Mouse (Mus musculus) midbrain, postnatal 0 days (tissue): ENCODE measurements around the gene Lcorl. TPM values are rescaled to one million over a fixed set of nuclear protein-coding genes. Genes with fewer than 3 reads are reported as not detected.

ENCODE experiments used
- ATAC-seq: fragments of 200-750 bp; cut with Nextera tagmentation; 2 replicates; pipeline ENCODE4 v1.8.0; 2017; ENCODE audit warnings: moderate number of reproducible peaks, mild to moderate bottlenecking, moderate TSS enrichment, moderate library complexity; ENCODE audit not compliant: low FRiP score
- DNase-seq: peaks from one replicate; pipeline ENCODE4 v3.0.0-alpha.2; 2015; ENCODE audit warnings: low spot score
- H3K27ac ChIP-seq: fragments of 300-500 bp; sonication (generic); 2 replicates; pipeline ENCODE4 v1.5.1; 2014; ENCODE audit warnings: low read depth, mild to moderate bottlenecking, low read length, mixed read lengths
- H3K27me3 ChIP-seq: fragments of 300-500 bp; sonication (generic); 2 replicates; pipeline ENCODE4 v1.6.1; 2014; ENCODE audit warnings: low read length, control low read depth, mixed read lengths; ENCODE audit not compliant: insufficient read depth
- H3K36me3 ChIP-seq: fragments of 300-500 bp; sonication (generic); 2 replicates; pipeline ENCODE4 v1.6.1; 2014; ENCODE audit warnings: low read length, control low read depth, mixed read lengths; ENCODE audit not compliant: insufficient read depth
- H3K4me1 ChIP-seq: fragments of 300-500 bp; sonication (generic); 2 replicates; pipeline ENCODE4 v1.6.1; 2014; ENCODE audit warnings: mild to moderate bottlenecking, control low read depth, antibody characterized with exemption, low read length, mixed read lengths; ENCODE audit not compliant: insufficient read depth
- H3K4me2 ChIP-seq: fragments of 300-500 bp; sonication (generic); 2 replicates; pipeline ENCODE4 v1.6.1; 2014; ENCODE audit warnings: low read depth, mild to moderate bottlenecking, low read length, mixed read lengths; ENCODE audit not compliant: poor library complexity, severe bottlenecking
- H3K4me3 ChIP-seq: fragments of 300-500 bp; sonication (generic); 2 replicates; pipeline ENCODE4 v1.5.1; 2014; ENCODE audit warnings: low read depth, mild to moderate bottlenecking, low read length, moderate library complexity
- H3K9ac ChIP-seq: fragments of 300-500 bp; sonication (generic); replicated peaks from 2 replicates; pipeline ENCODE4 v1.6.1; 2014; ENCODE audit warnings: mild to moderate bottlenecking, low read length, moderate library complexity, mixed read lengths; ENCODE audit not compliant: poor library complexity, severe bottlenecking
- H3K9me3 ChIP-seq: fragments of 300-500 bp; sonication (generic); 2 replicates; pipeline ENCODE4 v1.6.1; 2016; ENCODE audit warnings: low read length, control low read depth
- CTCF ChIP-seq: IDR thresholded peaks from 2 replicates; pipeline ENCODE4 v1.5.1; 2016; ENCODE audit warnings: antibody characterized with exemption, mild to moderate bottlenecking
- WGBS: fragments of 180-500 bp; shearing (Covaris S2); extraction: QIAGEN DNeasy Blood & Tissue Kit; methylation state at CpG from one replicate; pipeline ENCODE4 v1.1.7; 2014; 5-methylcytosine and 5-hydroxymethylcytosine counted together
- polyA plus RNA-seq: library from polyadenylated mRNA; unstranded; fragments of >200 nt; fragmentation: Nextera tagmentation; extraction: Ambion mirVana; gene quantifications from 2 replicates; pipeline ENCODE4 v1.2.1, GENCODE M21; 2015
- total RNA-seq: library from RNA; depleted of rRNA; stranded (reverse); fragments of >200 nt; gene quantifications from 2 replicates; pipeline ENCODE4 v1.2.3, GENCODE M21; 2014

Lcorl gene
- total and polyA plus RNA-seq, 2 experiments from 2014 or later: 43.2 to 65.2 TPM

DNA sequence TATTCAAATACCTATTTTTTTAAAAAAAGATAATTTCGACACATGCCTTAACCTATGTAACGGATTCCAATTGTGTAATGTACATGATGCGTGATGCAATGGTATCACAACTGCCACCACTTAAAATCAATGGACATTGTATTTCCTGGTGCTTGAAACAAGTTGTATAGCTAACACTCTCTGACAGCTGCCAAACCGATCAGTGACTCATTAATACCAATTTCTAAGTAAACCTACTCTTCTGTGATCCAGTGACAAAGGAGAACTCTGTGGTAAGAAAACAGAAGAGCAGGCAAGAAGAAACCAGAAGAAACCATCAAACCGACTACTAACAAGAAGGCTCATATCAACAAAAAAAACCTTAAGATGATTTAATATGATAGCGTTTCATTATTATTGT is 12.7 kb downstream of the Lcorl start:
- H3K4me1 ChIP-seq: no peaks in the 10 kb centered on the region
- DNase-seq (no peak), ATAC-seq (no peak)
- no peaks in the 10 kb centered on the region for H3K36me3 ChIP-seq
- 95% methylated on average over 6 of the region's 6 CpGs for WGBS
- TF ChIP-seq CTCF: no peak
- no peak overlapping the region for H3K27ac ChIP-seq
- H3K9me3 ChIP-seq: no peaks in the 10 kb centered on the region
- H3K9ac ChIP-seq: no peak overlapping the region
- no peak overlapping the region for H3K4me2 ChIP-seq
- no peak overlapping the region for H3K4me3 ChIP-seq
- no peaks in the 10 kb centered on the region for H3K27me3 ChIP-seq

DNA sequence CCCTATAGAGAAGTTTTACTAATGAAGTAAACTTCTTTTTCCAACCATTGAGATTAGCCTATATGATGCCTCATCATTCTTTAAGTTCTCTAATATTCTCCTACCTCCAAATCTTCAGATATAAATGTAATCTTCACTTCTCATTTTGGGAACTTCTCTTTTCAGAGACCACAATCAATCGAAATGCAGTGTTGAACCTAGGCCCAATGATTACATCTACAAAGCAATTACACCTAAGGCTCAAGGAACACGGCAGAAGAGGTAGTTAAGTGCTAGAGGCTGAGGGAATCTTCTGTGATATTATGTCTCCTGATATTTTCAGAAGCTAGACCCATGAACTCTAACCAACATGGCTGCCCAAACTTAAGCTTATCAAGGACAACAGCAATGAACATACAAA is 22.3 kb downstream of the Lcorl start:
- no peak for TF ChIP-seq CTCF
- Histone ChIP-seq H3K9me3 (no peaks in the 10 kb centered on the region), H3K36me3 (no peaks in the 10 kb centered on the region), H3K27ac (no peak overlapping the region), H3K27me3 (no peaks in the 10 kb centered on the region), H3K4me1 (no peaks in the 10 kb centered on the region), H3K9ac (no peak overlapping the region), H3K4me2 (no peak overlapping the region), H3K4me3 (no peak overlapping the region)
- ATAC-seq (no peak), DNase-seq (no peak)
- 97% methylated on average over 2 of the region's 2 CpGs for WGBS

DNA sequence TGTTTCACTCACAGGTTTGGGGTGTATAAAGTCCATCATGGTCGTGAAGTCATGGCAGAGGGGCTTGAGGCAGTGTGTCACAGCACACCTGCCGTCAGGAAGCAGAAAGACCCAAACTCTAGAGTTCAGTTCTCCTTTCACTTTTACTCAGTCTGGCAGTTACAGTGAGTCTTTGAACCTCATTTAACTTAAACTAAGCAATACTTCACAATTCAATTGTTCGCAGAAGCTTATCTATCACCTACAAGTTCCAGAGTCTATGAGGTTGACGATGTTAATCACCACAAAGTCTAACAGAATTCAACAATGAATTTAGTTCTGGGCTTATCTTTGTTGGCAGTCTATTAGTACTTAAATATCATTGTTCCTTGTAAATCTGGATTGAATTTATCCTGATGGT is 45.9 kb downstream of the Lcorl start:
- ATAC-seq: no peak
- WGBS: 97% methylated on average over 4 of the region's 4 CpGs

DNA sequence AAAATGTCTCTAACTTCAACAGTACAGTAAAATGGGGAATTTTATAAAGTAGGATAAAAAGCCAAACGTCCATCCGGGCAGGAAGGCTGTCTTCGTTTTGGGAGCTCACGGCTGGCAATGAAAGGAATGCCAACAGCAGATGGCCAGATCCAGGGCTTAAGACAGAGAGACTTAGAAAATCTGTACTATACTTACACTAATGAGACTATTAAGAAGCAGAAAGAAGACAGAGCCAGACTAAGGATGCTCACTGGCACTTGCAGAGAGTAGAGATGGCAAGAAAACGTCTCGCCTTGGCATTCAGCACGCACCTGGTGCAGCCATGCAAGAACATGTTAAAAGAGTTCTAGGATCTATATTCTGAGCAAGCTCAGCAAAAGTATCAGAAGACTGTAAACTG is 65.6 kb downstream of the Lcorl start:
- DNase-seq (peak; percentile 12), ATAC-seq (no peak)
- 83% methylated on average over 7 of the region's 7 CpGs for WGBS
- Histone ChIP-seq H3K9ac (no peak overlapping the region), H3K9me3 (no peaks in the 10 kb centered on the region), H3K4me2 (no peak overlapping the region), H3K27me3 (no peaks in the 10 kb centered on the region), H3K36me3 (no peaks in the 10 kb centered on the region), H3K4me3 (no peak overlapping the region), H3K4me1 (no peaks in the 10 kb centered on the region), H3K27ac (no peak overlapping the region)
- TF ChIP-seq CTCF: no peak

More for the DNA sequence above, 45.9 kb downstream of the Lcorl start:
- Histone ChIP-seq H3K4me1 (no peaks in the 10 kb centered on the region), H3K9ac (no peak overlapping the region), H3K4me3 (no peak overlapping the region), H3K36me3 (no peaks in the 10 kb centered on the region), H3K4me2 (no peak overlapping the region), H3K27me3 (no peaks in the 10 kb centered on the region), H3K9me3 (peaks cover 10% of the 10 kb centered on the region), H3K27ac (no peak overlapping the region)
- TF ChIP-seq CTCF: no peak
- DNase-seq: no peak

DNA sequence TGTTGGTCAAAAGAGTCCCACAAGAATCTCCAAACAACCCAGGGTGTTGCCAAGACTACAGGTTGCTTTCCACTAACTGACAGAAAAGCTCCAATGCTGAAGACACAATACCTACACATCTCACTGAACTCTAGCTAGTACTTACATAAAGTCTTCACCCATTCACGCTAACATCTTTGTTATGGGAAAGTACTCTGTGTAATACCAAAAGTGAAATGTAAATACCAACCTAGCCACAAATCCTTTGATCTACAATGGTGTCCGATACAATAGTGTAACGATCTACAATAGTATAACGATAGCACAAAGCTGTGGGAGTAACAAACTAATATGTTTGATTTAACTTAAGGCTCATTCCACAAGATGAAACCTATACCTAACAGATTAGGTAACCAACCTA is 67.2 kb downstream of the Lcorl start:
- Histone ChIP-seq H3K4me3 (no peak overlapping the region), H3K27me3 (no peaks in the 10 kb centered on the region)
- 97% methylated on average over 4 of the region's 4 CpGs for WGBS

DNA sequence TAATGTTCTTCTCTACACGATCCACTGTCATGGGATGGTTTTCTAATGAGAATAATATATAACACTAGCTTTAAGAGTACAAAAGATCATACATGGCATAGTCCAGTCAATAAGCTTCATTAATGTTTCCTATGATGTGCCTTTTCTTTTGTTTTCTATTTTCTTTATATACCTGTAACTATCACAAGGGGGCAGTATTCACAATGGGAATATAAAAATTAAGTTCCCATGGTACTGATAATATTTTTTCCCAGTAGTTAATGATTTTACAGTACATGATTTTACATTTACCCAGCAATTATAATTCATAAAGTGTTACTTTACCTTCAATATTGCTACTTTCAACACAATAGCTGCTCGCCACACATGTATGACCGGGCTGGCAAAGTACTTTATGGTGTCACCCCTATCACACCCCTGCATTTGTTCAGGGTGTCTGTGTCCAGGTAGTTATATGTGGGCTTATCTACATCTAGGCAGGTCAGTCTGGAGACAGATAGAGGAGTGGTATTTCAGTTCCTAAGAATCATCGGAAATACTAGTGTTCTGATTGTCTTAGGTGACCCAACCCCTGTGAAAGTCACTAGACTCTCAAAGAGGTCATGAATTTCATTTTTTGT is 99.8 kb downstream of the Lcorl start:
- Histone ChIP-seq H3K27me3 (no peaks in the 10 kb centered on the region), H3K9me3 (no peaks in the 10 kb centered on the region), H3K4me2 (no peak overlapping the region), H3K9ac (no peak overlapping the region), H3K36me3 (no peaks in the 10 kb centered on the region), H3K4me1 (no peaks in the 10 kb centered on the region), H3K27ac (no peak overlapping the region), H3K4me3 (no peak overlapping the region)
- TF ChIP-seq CTCF: peak; percentile 64
- WGBS: 95% methylated on average over 4 of the region's 4 CpGs
- 0 out of 2 replicates have a peak, but pooled peaks have one; percentile 27 for ATAC-seq
- DNase-seq: peak; percentile 7

More for the DNA sequence above, 67.2 kb downstream of the Lcorl start:
- no peak for ATAC-seq
- H3K9me3 ChIP-seq: no peaks in the 10 kb centered on the region
- no peak overlapping the region for H3K4me2 ChIP-seq
- H3K9ac ChIP-seq: no peak overlapping the region
- no peaks in the 10 kb centered on the region for H3K36me3 ChIP-seq
- TF ChIP-seq CTCF: no peak
- DNase-seq: no peak
- no peak overlapping the region for H3K27ac ChIP-seq
- H3K4me1 ChIP-seq: no peaks in the 10 kb centered on the region
